Mouse (Mus musculus) large intestine, adult 2 months (tissue): Measurements from ENCODE around the gene Ttc12. TPM values are rescaled to one million over a fixed set of nuclear protein-coding genes. Genes with fewer than 3 reads are reported as not detected.

Source experiments
- DNase-seq: peaks from one replicate; pipeline ENCODE4 v3.0.0-alpha.2; 2012; ENCODE audit warnings: low read depth, low spot score
- WGBS: fragments of 180-500 bp; shearing (Covaris S2); methylation state at CpG from one replicate; pipeline ENCODE4 v1.1.7; 2018; 5-methylcytosine and 5-hydroxymethylcytosine counted together
- polyA plus RNA-seq: library from polyadenylated mRNA; depleted of rRNA; stranded (reverse); fragments of >200 nt; gene quantifications from 2 replicates; pipeline ENCODE4 v1.2.3, GENCODE M21; 2012; rRNA removed

Ttc12 gene
- 0.53 and 0.55 TPM in 2 replicates for polyA plus RNA-seq

DNA sequence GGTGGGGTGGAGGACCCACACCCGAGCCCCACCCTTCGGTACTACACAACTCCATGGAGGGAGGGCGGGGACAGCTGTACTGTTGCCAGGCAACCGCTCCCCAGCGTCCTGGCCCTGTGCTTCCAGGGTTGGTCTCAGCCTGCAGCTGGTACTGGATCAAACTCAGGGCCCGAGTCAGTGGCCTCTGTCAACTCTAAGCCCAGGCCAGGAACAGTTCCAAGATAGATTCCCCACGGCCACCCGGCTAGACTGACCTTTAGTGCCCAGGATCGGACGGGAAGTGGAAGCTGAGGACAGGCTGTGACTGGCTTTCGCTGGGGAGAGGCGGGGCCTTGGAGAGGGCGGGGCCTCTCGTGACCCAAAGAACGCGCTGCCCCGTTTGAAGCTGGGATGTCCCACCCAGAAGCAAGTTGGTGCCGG lies at the start of gene Ttc12:
TSS of gene Ttc12 (minus strand) at position 334 of the 420 bp plus-strand sequence.
- DNase-seq: no peak
- WGBS: 1% methylated on average over 18 of the region's 18 CpGs

DNA sequence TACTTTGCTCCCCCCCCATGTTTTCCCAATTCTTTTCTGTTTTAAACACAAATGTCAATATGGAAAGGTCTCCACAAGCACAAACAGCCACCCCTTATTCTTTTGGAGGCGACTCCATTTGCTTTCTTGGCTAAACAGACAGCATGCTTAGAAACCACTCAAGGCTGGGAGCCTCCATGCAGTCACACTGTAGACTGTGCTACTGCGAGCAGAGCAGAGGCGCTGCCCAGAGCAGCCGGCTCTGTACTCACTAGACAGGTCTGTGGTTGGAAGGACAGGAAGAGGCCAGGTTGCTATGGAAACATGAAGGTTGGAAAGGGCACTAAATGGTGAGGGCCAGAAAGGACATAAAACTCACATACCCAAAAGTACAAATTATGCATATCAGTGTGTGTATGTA lies 48.9 kb upstream of the Ttc12 start:
- WGBS: 49% methylated on average over 4 of the region's 4 CpGs
- no peak for DNase-seq

DNA sequence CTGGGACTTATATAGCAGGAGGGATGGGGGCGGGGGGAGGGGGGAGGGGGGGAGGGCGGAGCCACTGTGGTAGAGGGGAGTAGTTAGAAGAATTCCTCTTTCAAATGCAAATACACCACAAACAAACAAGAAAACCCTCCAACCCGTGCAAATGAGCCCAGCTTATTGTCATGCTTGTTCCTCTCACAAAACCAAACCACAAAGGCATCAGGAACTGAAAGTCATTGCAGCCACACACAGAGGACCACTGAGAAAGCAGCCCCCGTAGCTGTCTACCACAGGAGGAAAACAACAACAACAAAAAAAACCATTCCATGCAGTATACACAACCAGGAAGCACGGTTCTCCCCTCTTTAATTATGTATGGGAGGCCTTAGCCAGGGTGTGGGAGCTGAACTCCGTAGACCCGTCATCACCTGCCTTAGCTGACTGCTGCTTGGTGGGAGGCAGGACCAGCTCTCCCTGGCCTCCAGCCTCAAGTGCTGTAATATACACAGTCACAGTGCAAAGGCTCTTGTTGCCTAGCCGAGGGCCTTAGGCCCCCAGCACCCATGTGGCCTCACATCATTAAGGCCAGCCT lies 48.0 kb upstream of the Ttc12 start:
- DNase-seq: no peak
- WGBS: 36% methylated on average over 8 of the region's 8 CpGs

DNA sequence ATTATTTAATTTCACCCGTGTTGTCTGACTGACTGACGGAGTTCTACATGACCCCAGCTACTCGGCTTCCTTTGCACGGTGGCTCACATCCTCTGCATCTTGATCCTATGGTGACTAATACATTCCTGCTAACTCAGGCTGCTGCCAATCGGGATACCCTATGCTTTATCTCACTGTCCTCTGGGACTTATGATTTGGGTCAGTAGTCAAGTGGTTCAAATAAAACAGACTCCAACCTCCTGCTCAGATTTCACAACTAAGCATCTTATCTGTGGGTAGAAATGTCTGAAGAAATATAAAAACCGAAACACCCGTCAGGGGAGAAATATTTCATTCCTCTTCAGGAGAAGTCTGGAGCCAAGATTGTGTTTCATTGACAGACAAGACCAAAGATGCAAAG lies 47.4 kb upstream of the Ttc12 start:
- no peak for DNase-seq
- WGBS: 65% methylated on average over 7 of the region's 7 CpGs

DNA sequence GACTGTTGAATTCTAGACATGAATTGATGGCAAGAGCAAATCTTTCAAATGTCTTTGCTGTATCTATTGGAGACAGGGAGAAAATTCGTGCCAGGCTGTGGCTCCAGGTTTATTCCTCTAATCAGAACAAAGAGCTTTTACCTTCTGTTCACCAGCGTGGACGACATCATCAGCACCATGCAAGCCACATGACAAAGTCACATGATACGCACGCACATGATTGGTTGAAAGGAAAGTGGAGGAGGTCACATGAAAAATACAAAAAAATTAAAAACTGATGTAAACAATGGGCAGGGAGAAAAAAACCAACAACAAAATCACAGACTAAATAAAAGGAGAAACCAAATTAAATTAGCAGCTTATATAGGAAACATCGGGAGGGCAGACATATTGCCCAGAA lies 45.8 kb upstream of the Ttc12 start:
- DNase-seq: no peak
- WGBS: 86% methylated on average over 6 of the region's 6 CpGs

DNA sequence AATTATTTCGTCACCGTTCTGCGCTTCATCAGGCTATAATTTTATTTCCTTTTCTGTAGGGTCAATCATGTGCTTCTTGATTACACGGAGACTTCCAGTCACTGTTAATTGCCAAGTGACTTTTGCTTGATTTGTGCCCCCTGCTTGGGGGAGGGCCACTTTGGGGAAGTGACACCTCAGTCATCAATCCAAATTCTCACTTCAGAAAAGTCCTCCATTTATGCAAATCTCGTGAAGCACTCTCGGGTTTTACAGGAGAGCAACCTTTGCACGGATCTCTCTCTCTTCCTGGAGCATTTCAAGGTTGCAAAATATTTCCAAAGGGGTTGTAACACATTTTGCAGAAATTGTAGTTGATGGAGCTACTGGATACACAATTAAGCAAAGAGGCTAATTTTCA lies 45.2 kb upstream of the Ttc12 start:
- 57% methylated on average over 7 of the region's 7 CpGs for WGBS
- DNase-seq: no peak

DNA sequence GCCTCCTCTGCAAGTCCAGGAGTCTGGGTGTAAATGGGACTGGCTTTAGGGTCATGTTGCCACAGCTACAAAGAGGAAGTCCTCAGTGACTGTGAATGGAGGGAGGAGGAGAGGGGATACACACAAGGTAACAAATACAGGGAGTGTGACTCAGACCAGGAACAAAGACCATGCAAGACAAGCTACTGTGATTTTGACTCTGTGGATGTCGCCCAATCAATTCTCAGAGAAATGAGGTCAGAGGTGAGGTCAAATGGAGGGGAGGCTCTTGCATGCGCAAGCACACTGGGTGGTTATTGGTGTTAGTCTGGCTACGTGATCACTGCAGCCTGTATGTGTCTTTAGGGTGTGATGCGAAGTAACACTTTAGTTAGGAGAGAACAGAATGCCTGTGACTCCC lies 44.7 kb upstream of the Ttc12 start:
- 65% methylated on average over 4 of the region's 4 CpGs for WGBS
- DNase-seq: no peak

DNA sequence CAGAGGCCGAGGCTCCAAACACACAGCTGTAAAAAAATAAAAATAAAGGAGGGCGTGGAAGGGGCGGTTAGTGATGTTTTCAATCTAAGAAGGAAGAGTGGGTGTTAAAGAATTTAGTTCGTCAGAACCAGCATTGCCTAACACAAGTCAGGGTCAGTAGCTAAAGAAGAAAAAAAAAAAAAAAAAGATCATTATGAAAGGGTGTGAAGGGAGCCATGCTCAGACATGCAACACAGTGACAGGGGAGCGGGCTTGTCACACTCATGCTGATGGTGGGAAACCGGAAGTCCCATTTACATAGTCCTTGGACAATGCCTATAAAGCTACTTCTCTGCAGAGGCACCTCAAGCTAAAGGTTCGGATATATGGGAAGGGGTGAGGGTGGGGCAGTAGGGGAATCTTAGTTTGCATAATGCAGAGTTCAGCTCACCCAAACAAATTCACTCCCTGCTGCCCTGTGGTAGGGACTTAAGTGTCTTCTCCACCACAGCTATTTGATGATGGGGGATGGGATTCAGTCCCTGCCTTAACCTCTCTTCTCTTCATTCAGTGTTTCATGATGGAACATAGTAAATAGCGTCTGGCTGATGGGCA lies 43.4 kb upstream of the Ttc12 start:
- no peak for DNase-seq
- WGBS: 52% methylated on average over 8 of the region's 8 CpGs

DNA sequence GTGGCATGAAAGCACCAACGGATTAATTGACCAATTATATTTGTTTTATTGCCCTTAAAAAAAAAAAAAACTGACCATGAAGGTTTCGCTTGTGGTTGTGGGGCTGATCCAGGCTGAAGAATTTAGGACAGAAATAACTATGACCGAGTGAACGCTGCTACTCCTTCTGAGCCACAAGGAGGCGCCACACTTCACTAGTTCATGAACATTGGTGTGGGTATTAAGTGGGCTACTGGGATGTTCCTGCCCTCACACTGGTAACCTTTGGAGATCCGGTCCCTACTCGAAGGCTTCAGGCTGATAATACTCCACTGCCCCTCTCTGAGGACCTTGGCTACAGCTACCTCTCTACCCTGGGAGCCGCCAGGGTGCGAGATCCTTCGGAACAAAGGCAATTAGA lies 42.9 kb upstream of the Ttc12 start:
- DNase-seq: no peak
- 58% methylated on average over 10 of the region's 10 CpGs for WGBS

DNA sequence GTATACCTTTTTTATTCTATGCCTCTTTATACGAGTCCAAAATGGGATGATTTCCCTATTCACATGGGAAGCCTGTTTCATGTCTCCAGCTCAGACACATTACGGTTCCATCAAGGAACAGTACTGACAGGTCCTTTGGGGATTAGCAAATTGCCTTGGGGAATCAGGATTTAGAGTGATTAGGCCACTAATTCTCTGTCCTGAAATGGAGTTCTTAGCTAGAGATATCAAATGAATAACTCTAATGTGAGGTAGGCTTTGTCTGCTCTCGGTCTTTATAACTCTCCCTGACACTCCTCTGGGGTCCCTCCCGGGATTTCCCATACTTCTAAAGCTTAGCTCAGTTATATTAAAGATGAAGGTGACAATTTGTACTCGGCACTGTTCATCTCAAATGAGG lies 42.0 kb upstream of the Ttc12 start:
- no peak for DNase-seq
- 85% methylated on average over 5 of the region's 5 CpGs for WGBS

DNA sequence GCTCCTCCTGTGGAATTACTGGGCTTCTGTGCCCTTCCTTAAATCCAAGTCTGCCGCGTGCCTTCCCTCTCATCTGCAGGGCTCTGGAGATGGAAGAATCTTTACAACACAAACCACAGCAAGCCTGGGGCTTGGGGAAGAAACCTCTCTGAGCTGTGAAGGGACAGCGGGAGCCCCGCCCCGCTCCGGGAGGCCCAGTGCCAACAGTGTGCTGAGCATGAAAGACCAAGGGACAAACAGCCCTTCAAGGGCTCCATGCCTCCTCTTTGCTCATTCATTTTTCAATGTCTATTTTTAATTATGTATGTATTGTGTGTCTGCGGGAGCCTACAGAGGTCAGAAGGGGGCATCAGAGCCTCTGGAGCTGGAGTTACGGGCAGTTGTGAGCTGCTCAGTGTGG lies 41.3 kb upstream of the Ttc12 start:
- 71% methylated on average over 8 of the region's 8 CpGs for WGBS
- DNase-seq: no peak

DNA sequence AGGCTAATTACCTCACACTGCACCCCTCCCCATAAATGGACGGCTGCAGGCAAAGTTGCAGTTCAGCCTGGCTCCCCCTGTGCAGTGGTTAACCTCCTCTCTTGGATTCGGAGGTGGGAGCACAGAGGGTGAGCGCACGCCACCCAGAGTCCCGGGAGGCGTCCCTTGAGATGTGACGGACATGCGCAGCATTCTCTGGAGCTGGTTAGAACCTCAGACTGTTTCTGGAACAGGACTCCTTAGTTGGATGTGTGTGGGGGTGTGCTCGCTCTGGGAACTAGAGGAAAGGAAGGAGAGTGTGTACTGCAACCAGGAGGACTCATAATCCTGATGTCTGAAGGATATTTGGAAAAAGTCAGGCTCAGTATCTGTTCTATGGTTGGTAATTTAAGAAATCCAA lies 38.7 kb upstream of the Ttc12 start:
- no peak for DNase-seq
- 77% methylated on average over 9 of the region's 9 CpGs for WGBS

DNA sequence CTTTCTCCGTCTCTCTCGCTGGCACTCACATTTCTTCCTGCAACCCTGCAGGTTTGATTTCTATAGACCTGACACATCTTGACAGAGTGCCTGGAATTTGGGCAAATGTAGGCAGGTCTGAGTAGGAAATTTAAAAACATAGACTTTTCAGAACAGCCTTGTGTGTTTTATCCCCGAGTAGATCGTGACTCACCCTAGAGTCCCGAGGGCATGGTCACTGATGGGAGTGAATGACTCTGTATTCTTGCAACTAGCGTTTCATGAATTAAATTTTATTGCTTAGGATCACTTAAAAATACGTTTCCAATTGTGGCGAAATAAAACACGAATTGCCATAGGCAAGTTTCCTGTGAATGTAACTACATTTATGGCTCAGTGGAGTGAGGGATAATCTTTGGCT lies 37.9 kb upstream of the Ttc12 start:
- no peak for DNase-seq
- 70% methylated on average over 9 of the region's 9 CpGs for WGBS

DNA sequence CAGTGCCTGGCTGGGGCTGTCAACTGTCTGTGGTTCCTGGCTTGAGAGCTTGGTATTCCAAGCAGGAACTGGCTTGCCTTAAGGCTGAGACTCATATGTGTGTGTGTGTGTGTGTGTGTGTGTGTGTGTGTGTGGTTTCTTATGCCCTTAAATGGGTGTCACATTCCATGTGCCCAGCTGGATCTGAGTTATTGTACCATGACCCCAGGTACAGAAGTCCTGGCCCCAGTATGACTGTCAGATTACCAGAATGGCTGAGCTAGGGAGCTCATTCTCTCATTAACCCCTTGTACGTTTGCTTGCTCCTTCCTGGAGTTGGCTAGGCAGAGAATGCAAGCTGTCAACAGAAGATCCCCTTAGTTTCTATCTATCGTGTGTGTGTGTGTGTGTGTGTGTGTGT lies 28.3 kb upstream of the Ttc12 start:
- 46% methylated on average over 2 of the region's 2 CpGs for WGBS
- DNase-seq: no peak

DNA sequence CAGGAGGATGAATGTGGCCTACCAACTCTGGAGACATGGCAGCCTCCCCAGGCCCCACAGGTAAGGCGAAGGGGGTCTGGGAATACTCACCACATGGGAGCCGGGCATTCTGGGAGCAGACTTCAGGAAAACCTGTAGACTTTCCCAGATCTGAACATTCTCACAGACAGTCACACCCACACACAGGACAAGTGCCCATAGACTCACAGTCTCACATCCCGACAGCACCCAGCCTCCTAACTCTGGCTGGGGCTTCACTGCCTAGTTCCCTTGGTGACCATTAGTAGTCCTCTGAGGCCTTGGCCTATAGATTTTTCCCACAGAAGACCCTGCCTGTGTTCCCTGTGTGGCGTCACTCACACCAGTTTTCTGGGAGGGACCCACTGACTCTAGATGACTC lies 24.6 kb upstream of the Ttc12 start:
- 89% methylated on average over 4 of the region's 4 CpGs for WGBS
- no peak for DNase-seq

DNA sequence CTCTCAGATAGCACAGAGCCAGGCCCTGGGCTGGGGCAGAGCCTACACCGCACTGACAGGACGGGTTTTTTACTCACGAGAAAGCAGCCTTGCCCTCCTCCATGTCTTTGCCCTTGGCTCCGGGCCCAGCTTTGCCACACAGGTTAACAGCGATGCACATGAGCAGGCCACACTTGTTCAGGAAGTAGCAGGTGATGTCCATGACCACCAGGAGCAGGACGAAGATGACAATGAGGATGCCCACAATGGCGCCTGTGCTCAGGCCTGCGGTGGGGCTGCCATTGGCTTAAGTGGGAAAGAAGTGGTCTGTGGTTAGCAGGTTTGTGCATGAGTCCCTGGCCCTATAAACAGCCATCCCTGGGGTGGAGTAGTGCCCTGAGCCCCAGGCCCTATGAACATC lies 23.6 kb upstream of the Ttc12 start:
- 85% methylated on average over 8 of the region's 8 CpGs for WGBS
- no peak for DNase-seq

DNA sequence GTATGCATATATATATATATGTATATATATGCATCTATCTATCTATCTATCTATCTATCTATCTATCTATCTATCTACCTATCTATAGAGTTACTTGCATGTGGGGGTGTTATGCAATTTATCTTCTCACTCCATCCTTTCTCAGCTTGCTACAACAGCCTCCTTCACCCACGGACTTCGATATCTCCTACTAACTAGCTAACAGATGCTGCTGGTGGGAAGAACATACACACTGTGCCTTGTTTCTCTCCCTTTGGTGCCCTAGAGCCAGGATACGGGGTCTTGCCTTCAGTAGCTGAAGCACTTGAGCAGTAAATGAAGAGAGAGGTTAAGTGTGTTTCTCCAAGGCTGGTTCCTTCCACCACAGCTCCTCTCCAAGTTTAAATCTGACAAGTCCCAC lies 23.1 kb upstream of the Ttc12 start:
- no peak for DNase-seq
- WGBS: 89% methylated on average over 3 of the region's 3 CpGs

DNA sequence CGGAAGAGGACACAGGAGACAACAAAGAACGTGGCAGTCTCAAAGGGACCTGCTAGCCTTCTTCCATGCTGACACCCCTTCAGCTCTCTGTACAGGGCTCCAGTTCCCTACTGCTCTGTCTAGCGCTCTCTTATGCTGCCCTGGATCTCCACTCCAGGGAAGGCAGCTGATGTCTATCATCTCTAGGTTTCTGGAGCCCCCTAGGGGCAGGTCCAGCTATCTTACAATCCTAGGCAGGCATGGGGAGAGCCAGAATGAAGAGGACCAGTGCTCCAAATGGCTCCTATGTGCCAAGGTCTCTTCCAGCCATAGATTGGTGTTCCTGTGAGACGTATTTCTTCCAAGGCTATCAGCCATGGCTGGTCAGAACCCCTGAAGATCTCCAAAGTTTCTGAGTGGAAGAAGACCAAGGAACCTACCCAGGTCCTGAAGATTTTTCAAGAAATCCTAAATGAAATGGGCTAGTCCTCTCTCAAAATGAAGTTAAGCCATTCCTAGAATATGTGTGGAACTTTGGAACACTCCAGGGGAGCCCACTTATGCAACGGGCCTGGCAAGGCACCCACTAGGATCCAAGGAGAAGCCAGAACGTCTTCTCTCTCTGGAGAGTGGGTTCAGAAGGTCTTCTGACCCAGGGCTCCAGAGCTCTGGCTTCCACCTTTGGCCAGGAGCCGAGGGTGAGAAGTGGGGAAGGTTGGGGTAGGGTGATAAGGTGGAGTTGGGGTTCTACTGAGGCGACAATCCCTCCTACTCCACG lies 22.0 kb upstream of the Ttc12 start:
- no peak for DNase-seq
- WGBS: 76% methylated on average over 9 of the region's 9 CpGs

DNA sequence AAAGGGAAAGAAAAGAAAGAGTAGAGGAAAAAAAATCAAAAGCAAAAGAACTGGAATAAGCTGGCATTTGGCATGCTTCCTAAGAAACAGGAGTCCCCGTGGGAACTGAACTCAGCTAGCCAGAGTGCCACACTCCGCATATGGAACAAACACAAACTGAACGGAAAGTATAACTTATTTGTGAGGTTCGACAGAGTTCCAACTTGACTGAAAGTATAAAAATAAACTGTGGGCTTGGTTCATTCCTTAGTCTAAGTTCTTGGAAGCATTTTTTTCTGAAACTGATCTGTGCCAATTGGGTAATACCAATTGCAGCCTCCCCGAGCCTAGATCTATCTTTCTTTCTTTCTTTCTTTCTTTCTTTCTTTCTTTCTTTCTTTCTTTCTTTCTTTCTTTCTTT lies 18.6 kb upstream of the Ttc12 start:
- WGBS: 60% methylated on average over 5 of the region's 5 CpGs
- DNase-seq: no peak

DNA sequence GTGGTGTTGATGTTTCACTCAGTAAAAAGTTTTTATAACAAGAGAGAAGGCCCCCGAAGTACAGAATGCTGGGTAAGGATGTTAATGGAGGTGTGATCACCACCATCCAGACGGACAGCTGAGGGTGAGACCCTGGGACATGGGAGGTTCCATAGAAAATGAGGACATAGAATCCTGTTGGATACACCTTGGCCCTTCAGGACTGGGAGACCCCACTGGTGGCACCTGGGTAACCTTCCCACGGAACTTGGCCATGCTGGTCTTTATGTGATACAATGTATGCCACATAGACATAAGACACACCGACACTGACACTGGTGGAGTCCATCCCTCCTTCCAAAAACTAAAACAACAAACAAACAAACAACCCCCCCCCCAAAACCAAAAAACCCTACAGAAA lies 16.2 kb upstream of the Ttc12 start:
- 90% methylated on average over 4 of the region's 4 CpGs for WGBS
- no peak for DNase-seq

DNA sequence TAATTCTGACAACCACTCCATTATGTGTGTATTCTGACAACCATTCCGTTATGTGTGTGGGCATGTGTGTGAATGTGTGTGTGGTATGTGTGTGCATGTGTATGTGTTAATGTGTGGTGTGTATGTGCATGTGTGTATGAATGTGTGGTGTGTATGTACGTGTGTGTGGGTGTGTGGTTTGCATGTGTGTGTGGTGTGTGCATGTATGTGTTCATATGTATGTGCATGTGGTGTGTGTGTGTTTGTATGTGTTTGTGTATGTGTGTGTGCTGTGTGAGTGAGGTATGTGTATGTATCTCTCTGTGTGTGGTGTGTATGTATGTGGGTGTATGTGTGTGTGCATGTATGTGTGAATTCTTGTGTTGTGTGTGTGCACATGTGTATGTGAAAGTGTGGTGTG lies 13.9 kb upstream of the Ttc12 start:
- no peak for DNase-seq
- 82% methylated on average over 2 of the region's 2 CpGs for WGBS
